Mouse (Mus musculus) neural tube, embryonic 10.5 days (tissue): ENCODE measurements around the gene Kdm2b.

Source experiments
- DNase-seq: peaks from one replicate; pipeline ENCODE4 v3.0.0-alpha.2; 2017; ENCODE audit warnings: low spot score; ENCODE audit errors: extremely low spot score

Gene Kdm2b

DNA sequence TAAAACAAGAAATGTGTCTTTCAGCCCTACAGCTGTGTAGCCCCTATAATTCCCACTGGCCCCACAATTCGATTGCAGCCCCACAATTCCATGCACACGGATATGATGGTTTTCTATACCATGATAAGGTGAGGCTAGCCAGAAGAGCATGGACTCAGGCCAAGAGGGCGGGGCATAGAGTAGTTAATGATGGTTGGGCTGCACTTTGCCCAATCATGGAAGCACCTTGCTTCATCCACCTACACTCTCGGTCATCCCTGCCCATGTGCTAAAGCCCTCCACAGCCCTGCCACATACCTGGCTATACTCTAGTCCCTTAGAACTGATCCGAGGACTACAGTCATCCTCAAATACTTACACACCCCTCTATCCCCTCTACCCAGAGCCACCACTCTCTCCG lies 61.9 kb downstream of the Kdm2b start:
- DNase-seq, result no peak

- no peak for DNase-seq
Observed at GRCm38 (mm10) chr5:122927092-122927491, 62.5 kb downstream of the Kdm2b start.

DNA sequence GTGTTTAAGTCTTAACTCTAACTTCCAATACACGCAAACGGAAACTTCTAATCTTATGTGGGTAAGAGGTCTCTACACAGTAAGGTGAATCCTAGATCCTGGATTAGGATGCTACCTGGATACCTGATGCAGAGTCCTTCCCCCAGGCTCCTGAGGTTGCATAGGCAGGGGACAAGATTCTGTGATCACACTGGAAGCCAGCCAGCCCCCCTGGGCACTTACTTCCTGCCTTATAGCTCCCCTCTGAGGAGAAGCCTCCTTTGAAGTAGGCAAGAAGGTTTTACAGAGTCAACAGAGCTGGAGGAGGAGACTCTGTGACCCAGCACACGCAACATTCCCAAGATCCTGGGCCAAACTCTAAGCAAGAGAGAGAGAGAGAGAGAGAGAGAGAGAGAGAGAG lies 63.3 kb downstream of the Kdm2b start:
- no peak for DNase-seq

- peak; percentile 57 for DNase-seq
Observed at GRCm38 (mm10) chr5:122925534-122925958, 64.1 kb downstream of the Kdm2b start.

- no peak for DNase-seq
Observed at GRCm38 (mm10) chr5:122923871-122924465, 65.7 kb downstream of the Kdm2b start.

- DNase-seq, result no peak
Observed at GRCm38 (mm10) chr5:122921941-122922340, 67.7 kb downstream of the Kdm2b start.

DNA sequence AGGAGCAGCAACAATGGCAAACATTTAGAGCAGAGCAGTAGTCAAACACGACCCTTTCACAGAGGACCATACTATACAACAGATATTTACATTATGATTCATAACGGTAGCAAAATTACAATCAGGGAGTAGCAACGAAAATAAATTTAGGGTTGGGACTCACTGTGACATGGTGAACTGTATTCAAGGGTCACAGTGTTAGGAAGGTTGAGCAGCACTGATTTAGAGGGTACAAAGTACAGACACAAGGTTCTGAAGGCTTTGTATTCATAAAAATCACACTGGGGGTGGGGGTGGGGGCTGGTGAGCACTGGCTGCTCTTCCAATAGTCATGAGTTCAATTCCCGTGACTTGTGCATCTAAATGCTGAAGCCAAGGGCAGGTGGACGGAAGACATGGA lies 69.1 kb downstream of the Kdm2b start:
- no peak for DNase-seq

- DNase-seq, result peak; percentile 34
Observed at GRCm38 (mm10) chr5:122917982-122918711, 71.5 kb downstream of the Kdm2b start.

- no peak for DNase-seq
Observed at GRCm38 (mm10) chr5:122916147-122916546, 73.5 kb downstream of the Kdm2b start.

GRCm38 (mm10) chr5:122912863-122913262 lies 76.8 kb downstream of the Kdm2b start:
- no peak for DNase-seq

- DNase-seq, result no peak
Observed at GRCm38 (mm10) chr5:122909481-122909880, 80.1 kb downstream of the Kdm2b start.

- DNase-seq, result no peak
Observed at GRCm38 (mm10) chr5:122908001-122908400, 81.6 kb downstream of the Kdm2b start.

DNA sequence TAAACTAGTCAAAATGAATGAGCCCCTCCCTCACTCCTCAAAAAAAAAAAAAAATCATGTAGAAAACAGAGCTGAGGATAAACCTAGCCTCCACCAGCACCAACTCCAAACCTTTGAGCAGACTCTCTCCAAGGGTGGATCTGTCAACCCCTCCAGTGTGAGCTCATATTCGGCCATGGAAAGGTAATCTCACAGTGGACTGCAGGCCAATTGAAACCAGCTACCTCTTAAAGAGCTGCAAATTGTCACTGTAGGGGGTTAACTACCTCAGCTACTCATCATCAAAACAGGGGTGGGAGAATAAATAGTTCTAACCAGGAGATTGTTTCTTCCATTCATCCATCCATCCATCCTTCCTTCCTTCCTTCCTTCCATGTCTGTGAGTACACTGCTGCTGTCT lies 82.4 kb downstream of the Kdm2b start:
- no peak for DNase-seq

DNA sequence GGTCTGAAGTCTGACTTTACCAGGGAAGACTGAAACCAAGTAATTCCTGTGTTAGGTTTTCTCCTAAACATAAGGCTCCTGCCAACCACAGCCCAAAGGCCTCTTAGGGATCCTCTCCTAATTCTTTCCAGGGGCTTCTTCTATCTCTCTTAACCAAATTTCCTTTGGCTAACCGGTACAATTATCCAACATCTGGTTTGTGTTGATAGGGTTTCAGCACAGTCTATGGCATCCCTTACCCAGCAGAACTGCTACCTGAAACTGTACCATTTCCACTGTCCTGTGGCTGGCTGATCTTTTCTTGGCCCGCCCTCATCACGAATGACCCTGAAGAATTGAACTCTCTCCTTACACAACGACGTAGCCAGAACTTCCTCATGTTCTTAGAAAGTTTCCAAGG lies 86.5 kb downstream of the Kdm2b start:
- DNase-seq, result no peak

- no peak for DNase-seq
Observed at GRCm38 (mm10) chr5:122902228-122902627, 87.4 kb downstream of the Kdm2b start.

DNA sequence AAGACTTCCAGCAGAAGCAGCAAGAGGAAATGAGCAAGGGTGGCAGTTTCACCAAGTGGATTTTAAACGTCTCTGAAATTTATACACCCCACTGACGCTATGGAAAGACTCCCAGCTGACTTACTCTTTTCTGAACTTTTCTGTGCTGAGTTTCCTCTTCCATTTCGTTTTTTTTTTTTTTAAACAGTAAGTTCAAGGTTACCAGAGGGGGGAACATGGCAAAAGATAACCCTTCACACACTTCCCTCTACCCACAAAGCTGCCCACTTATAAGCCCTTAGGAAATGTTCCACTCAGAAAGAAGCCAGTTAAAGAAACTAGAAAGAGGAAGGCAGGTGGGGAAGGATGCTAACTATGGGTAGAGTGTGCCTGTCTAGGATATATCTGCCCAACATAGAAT lies 88.0 kb downstream of the Kdm2b start:
- no peak for DNase-seq

GRCm38 (mm10) chr5:122901179-122901578 lies 88.4 kb downstream of the Kdm2b start:
- DNase-seq, result no peak

GRCm38 (mm10) chr5:122900558-122901171 lies 89.0 kb downstream of the Kdm2b start:
- DNase-seq, result no peak

DNA sequence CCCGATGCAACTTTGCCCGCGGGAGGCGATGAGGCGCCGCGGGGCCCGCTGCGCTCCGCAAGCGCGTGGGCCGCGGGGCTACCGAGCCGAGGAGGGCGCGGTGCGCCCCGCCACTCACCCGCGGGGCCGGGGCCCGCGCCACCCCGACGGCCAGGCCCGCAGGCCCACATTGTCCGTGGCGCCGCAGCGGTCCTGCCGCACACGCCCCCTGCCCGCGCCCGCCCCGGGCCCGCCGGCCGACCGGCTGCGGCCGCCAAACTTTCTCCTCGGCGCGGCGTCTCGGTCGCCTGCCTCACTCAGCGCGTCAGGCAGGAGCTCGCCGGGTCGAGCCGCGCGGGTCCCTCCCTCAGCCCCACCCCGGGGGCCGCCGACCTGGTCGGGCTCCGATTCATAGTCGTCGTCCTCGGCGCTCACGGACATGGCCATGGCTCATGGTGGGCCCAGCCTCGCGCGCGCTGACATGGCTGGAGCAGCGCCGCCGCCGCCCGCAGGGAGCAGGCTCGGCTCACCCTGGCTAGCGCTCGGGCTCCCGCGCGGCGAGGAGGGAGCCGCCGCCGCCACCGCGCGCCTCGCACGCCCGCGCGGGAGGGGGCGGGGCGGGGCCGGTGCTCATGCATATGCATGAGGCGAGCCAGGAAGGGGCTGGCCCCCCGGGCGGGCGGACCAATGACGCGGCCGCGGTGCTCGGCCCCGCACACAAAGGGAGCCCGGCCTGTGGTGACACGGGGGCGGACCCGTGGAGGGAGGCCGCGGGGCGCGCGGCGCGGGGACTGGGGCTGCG lies 89.7 kb downstream of the Kdm2b start:
- DNase-seq, result peak; percentile 92

- DNase-seq, result peak; percentile 63
Observed at GRCm38 (mm10) chr5:122898963-122899776, 90.5 kb downstream of the Kdm2b start.

DNA sequence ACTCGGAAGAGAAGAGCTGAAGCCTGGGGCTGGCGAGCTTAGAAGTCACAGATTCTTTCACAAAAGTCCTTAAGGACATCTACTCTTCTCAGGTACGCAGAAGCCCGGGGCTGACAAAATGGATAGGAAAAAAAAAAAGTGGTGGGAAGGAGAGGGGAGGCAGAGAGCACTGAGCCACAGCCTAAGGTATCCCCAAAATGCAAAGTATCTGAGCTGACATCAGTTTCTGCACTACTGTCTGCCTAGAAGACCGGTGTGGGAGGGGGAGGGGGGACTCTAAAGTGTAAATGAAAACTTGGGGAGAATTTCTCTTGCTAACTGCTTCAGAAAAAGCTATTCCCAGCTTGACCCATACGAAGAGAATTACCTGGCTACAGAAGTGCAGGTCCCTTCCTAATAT lies 91.5 kb downstream of the Kdm2b start:
- no peak for DNase-seq
